Mouse (Mus musculus) induced T-regulatory cell, adult 2 months (primary cell): ENCODE data around the gene Tns3.
"Not testable (repeated sequence)": the region's sequence is repeated elsewhere in the genome, so short reads cannot be mapped to it uniquely, and the experiment has no call there.

Source experiments
- DNase-seq: peaks from one replicate; pipeline ENCODE4 v3.0.0-alpha.2; 2012; ENCODE audit warnings: low read depth

The Tns3 gene

DNA sequence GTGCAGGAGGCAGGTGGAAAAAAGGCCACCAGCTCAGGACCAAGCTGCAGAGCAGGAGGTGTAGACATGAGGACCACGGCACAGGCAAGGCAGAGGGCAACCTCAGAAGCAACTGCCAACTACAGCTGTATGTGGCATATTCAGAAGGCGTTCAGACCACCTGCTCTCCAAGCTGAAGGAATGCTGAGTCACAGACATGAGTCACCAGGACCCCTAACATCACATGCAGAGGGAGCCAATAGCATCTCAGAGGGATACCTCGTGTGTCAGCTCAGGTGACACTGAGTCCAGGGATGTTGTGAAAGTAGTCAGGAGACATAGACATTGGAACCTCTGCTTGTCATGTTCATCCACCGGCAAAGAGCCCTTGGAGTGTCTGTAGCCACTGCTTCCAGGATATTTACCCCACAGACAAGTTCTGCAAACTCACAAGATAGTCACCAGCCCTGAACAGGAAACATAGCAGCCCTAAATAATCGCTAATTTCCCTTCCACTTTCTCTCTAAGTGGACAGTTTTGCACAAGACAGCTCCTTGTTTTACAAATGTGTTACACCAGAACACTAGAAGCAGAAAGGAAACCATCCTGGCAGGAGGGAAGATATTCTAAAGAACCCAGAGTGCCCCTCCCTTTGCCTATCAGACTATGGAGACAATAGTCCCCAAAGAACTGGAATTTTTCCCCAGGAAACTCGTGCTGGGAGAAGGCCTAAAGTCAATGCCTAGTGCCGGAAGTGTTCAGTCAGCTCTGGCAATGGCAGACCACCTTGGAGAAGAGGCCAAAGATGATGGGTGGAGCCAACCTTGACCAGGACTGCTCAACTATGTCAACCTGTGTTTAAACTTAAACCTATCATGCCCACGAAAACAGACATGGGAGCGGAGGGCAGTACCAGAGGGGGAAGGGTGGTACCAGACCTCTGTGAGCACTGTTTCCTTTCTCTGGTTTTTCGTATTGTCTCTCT is 88.8 kb downstream of the Tns3 start:
- DNase-seq = no peak

DNA sequence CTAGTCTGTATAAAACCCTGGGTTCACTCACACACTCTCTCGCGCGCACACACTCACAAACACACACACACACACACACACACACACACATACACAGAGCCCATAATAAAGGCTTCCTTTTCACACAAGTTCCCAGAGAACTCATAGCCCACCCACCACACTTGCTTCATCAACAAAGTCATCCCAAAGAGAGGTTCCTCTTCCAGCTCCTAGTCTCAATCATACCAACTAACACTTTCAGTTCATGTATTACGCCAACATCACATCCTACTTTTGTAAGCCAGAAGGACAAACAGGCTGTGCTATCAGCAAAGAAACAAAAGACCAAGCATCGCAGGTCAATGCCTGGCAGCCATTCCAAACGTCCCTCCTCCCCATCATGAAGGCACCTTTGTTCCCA is 89.8 kb downstream of the Tns3 start:
- no peak for DNase-seq

DNA sequence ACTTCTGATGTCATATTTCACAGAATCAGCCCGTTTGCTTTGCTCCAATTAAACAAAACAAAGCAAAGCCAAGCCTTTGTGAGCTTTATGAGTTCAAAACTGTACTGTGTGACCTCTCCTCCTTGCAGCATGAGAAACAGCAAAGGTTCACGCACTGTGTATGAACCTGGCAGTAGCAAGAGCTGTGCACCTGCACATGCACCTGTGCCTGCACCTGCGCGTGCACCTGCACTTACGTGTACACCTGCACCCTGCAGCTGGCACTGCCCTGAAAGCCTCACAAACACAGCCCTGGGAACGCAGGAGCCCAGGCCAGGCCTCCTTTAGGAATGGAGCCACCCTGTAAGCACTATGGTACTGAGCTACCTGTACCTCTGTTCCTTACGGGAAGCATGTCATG is 91.6 kb downstream of the Tns3 start:
- no peak for DNase-seq

DNA sequence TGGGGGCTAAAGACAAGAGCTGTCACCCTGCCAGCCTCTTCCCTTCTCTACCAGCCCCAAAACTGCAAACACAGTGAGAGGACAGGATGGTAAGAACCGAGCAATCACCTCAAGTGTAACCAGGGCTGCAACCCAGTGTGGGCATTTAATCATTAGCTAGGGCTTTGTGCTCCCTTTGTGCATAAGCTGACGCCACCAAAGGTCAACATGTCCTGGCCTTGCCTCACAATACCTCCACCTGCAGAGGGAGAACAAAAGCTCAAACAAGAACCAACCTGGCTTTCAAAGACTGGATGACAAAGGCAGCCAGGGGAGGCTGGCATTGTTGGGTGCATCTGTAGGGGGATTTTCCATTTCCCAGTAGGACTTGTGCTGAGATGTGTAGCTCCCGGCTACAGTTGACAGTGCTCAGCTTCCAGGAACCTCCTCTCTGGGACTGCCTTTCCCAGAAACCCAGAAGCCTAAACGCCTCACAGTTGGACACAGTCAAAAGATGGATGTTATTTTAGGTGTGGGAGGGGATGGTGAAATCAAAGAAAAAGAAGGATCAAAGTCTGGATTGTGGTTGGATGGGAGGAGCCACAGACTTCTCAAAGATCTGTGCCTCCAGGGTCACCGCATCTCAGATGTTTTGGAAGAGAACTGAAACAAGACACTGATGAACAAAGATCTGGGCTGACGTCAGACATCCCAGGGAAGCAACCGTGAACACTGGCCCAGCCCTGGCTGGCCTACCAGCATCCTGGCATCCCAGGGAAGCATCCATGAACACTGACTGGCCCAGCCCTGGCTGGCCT is 94.9 kb downstream of the Tns3 start:
- no peak for DNase-seq

DNA sequence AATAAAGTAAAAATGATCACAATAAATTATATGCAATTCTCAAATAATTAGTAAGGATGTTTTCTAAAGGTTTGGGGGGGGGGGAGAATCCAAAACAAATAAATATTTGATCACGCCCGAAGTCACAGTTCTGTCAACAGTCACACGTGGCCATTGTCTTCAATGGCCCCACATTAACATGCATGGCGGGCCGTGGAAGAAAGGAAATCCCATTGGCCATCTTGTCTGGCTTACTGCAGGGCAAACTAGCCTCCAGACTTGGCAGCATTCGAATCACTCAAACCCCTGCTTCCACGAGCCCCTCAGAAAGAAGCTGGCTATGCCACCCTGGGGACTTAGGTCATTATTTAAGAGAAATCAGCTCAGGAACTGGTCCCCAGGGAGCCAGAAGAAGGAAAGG is 95.5 kb downstream of the Tns3 start:
- no peak for DNase-seq

DNA sequence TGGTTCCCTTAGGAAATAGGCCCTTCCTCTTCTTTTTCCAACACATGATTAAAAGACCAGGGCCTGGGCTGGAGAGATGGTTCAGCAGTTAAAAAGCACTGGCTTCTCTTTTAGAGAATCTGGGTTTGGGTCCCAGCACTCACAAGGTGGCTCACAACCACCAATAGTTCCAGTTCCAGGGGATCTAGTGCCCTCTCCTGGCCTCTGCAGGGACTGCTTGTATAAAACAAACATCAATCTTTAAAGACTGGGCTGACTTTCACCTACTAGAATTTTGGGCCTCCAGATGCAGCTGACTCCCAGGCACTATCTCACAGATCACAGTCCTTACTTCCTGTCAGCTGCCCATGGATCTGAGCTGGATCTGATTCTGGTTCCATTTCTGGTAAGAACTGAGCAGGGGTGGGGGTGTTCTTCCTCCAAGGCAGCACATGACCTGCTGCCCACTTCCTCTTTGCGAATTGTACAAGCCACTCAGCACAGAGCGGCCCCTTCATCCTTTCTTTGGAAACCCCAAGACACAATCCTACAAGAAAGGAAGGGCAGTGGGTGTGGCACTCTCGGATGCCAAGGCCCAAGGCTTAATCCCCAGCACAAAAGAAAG is 98.0 kb downstream of the Tns3 start:
- DNase-seq = peak; percentile 4

DNA sequence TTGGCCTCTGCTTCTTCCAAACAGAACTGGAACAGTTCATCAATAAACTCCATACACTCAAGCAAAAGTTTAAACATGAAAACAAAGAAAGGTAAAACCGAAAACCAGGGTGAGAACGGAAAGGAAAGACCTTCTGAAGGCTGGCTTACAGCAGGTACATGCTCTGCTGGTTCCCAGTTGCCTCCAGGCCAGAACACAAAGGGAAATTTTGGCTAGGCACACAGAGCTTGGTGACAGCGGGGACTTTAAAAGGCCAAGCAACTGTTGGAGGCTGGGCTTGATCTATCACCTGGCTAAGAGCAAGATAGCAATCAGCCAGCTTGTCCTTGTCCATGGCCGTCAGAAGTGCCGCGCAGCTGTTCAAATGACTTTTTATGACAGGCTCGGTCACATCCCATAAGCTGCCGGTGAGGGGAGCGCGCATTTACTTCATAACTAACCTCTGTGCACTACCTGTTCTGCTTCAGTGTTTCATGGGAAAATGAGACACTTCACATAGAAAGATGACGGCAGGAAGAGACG is 105.5 kb downstream of the Tns3 start:
- no peak for DNase-seq

DNA sequence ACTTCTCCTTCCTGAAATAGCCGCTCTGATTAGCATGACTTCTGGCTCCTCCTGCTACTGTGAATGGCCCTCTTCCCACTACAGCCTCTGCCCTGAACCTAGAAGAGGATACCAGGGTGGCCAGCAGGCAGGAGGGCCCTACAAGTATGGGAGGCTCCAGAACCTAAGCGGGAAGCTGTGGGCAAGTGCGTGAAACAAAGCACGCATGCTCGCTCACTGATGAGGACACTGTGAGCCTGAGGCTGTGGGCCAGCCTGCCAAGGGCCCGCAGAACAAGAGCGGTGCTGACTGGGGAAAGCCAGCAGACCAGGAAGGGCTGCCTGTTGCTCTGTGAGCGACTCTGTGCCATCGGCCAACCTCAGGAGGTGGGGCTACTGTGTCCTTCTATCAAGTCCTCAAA is 106.1 kb downstream of the Tns3 start:
- DNase-seq = no peak

DNA sequence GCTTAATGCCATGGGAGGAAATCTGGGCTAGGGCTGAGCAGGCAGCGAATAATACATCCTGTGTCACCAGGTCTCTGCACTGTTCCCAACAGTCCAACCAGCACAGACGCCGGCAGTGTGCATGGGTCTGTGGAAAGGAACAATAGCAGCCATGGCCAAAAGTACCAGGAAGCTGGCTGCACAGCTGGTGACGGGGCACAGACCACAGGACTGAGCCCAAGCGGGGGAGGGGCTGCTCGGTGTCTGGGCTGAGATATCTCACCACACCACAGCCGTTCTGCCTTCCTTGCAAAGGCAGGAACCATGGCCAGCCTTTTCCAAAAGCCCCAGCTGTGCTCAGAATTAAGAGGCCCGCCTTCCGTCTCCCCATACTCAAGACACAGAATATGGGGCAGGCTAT is 107.3 kb downstream of the Tns3 start:
- DNase-seq = no peak

DNA sequence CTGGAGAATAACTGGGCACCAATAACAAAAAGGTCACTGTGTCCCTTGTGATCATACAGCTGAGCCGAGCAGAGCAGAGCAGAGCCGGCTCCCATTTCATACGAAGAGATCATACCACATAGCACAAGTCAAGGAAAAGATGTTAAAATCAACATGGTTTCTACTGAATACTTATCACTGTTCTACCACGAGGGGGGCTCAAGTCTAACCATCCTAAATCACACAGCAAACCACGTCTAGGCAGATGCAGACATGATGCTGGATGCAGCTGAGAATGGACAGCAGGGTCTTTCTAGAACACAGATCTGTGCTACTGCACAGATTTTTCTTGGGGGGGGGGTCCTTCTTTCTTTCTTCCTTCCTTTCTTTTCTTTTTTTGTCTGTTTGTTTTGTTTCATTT is 112.6 kb downstream of the Tns3 start:
- DNase-seq = no peak

DNA sequence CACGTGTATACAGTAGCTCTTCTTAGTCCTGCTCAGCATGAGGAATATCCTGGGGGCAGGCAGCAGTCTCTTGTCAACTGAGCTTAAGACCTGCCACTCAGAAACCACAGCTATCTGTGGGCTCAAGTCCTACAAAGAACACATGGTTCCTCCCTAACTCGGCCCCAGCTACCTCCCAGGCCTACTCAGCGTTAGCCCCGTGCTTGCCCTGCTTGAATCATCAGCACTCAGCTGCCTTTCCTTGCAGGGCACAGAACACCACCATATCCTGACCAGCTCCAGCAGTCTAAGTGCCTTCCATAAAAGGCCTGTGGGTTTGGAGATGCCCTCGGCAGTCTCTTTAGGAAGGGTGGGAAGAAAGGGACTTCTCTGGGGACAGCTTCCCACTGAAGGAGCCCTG is 116.7 kb downstream of the Tns3 start:
- DNase-seq = no peak

DNA sequence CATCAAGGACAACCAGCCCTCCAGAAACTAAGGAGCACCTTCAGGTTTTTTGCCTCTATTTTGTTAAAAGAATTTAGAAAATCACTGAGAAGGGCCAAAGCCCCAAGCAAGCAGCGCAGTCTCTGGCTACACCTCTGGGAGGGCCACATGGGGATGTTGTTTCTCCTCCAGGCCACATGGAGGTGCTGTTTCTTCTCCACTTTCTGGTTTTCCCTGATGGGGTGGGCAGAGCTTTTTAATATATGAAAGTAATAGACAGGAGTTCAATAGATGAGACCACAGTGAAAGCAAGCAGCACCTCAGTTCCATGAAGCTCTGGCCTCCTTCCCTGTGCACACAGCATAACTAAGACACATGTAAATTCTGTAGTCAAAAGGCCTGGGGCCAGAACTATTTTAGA is 118.5 kb downstream of the Tns3 start:
- peak; percentile 6 for DNase-seq

DNA sequence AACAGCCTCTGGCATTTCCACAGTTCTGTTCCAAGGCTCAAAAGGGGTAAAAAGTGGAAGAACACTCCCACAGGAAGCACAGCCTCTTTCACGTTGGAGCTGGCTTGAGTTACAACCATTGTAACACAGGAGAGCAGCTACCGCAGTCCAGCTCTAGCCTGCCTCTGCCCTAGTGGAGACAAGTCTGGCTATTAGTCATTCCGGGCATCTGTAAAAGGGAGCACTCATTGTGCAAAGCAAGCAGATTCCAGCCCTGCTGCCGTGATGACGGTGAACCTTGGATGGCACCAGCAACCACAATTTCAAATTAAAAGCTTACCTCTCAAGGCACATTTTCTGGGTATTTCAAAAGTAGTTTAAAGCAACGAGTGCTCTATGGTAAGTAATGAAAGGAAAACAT is 120.0 kb downstream of the Tns3 start:
- no peak for DNase-seq

DNA sequence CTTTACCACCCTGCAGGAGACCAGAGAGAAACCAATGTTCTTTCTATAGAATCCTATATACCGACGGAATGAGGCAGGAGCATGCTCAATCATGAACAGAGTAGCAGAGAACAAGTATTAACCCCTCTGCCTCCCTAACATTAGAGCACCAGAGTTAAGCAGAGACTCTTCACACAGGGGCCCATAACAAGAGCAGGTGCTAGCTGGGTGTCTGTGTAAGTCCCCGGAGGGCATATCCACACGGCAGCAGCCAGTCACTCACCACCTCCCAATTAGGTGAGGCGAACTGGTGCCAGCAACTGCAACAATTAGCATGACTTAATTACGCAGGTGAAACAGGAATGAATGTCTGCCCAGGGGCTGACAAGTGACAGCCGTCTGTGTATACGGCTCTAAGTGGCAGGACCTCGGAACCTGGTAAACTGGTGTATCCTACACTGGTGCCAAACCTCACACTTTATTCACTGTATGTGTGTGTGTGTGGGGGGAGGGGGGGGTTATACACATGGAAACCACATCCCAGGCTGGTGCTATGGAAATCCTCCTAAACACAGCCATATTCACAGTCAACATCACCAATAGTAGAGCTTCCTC is 123.0 kb downstream of the Tns3 start:
- no peak for DNase-seq

DNA sequence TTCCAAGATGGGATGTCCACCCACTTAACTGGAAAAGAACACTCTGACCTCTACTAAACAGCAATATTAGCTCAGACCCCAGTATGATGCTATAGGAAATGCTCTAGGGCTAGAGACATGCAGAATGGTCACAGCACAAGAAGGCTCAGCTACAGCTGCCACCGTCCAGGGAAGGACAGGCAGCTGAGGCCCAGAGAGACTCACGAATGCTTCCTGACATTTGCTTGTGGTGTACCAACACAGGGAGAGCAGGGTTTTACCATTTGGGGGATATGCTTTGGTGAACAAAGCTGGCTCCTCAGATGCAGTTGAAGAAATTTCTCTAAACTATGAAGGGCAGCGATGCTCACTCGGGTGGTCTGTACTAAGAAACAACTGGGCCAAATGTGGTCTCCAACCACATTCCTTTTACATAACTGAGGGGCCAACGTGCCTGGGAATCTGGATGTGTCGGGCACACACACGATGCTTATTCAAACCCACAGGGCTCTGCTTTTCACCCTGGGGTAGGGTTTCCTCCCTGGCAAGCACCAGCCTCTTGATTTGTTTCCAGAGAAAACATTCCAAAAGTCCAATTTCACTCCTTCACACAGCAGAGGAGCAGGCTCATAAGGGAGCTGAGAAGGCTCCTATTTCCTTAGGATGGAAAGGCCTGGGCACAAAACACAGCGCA is 124.6 kb downstream of the Tns3 start:
- no peak for DNase-seq

DNA sequence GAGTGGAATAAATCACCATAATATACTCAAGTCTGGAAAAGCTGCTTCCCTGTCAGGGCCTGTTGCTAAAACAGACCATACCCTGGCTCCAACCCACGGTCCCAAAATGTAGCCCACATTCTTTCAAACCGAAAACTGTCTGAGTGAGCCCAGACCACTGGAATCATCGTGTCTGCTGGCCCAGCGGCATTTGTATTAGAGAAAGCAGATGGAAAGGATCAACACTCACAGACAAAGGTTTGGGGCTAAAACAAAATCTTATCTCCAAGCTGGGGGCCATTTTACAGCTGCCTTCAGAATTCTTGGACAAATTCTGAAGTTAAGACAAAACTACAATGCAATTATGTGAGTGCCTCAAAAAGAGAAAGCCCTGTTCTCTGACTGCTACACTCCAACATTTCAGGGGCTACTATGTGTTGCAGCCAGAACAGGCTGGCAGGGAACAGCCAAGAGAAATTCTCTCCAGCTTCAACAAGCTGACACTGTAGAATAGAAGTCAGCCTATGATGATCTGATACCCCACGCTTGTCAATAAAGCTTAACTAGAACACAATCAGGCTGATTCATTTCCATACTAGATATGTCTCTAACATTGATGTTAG is 127.2 kb downstream of the Tns3 start:
- no peak for DNase-seq

DNA sequence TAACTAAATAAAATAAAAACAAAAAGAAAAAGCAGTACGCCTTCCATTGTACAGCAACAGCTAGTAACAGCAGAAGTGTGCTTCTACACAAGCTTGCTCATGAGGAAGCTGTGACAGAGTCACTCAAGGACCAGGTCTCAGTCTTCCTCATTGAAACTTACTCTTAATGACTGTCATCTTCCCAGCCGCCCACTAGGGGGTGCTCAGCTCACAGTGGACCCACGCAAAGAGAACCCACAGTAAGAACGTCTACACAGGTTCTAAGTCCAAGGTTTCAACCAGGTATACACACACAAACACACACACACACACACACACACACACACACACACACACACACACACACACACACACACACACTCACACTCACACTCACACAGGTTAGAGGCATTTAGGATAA is 129.4 kb downstream of the Tns3 start:
- peak; percentile 48 for DNase-seq

DNA sequence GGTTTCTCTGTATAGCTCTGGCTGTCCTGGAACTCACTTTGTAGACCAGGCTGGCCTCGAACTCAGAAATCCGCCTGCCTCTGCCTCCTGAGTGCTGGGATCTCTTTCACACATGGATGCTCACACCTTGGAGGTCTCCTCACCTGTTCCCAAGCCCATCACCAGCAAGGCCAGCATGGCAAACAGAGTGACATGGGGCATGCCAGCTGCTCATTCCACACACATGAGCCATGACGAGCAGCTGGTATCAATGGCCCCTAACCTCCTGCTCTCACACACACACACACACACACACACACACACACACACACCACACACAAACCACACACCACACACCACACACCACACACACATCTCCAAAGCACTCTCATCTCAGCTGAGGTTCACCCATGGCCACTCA is 131.6 kb downstream of the Tns3 start:
- DNase-seq = not testable (repeated sequence)

DNA sequence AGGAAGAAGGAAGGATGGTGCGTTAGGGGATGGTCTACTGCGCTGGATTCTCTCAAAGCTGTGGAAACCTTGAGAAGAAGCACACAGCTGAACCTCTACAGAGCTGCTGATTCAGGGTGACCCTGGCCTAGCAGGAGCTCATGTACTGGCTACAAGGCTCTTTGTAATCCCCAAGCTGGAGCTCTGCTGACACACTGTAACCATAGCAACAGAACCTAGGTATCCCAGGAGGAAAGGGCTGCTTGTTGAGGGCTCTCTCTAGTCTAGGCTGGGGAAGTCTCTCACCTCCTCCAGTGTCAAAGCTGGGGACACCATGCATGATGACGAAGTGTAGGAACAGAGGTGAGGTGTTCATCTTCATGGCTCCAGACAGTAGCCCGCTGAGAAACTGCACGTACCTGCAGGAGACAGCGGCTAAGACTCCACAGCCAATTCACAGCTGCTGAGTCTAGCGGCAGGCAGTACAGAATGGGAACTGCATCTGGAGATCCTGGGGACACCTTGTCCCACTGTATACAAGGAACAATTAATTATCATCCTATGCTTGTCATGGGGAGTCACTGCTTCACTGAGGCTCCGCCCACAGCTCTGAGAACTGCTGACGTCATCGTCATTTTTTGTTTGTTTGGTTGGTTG is 132.1 kb downstream of the Tns3 start:
- no peak for DNase-seq

DNA sequence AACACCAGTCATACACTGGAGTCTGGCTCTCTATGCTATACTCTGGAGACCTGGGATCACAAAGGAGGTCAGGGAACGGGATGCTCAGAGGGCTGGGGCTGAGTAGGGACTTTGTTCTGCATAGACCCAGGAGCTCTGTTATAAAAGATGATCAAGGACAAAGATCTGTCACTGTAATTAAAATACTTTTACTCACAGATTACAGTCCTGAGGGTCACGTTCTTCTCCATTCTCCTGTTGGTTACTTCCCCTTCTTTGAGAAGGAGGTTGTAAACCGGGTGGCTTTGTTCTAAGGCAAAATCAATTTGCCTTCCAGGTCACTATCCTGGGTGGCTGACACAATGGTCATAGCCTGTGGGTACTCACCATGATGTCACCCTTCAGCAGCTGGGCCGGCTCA is 133.8 kb downstream of the Tns3 start:
- DNase-seq = no peak

DNA sequence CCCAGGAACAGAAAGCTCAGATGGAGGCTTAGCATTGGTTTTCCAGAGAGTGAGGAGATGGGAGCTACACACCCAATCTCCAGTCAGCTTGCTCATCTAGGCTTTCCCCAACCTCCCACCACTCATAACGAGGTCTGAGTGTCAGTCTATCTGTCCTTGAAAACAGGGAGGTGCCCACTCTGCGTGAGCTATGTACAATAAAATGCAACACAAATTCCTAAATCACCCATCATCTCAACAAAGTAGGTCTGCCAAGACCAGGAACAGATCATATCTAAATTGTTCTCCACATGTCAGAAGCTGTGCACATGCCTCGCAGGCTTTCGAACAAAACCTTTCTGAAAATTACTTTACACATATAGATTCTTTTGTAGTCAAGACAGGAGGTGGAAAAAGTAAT is 134.3 kb downstream of the Tns3 start:
- DNase-seq = no peak
